Comparison of ENCODE assay signal across 22 mouse cellular contexts in genomic region chr12:77479931-77480330, GRCm38 (mm10).
DNase-seq lines count a peak whose midpoint lies in the region; ATAC-seq lines count a peak whose summit lies in the region.
"Had no signal": no experiment of that assay in that cellular context is flagged by ENCODE, and none has a peak within 500 bp of the region (broad histone marks: within the 10 kb centered on the region; RNA-seq: fewer than 3 reads in every experiment).

No protein-coding gene starts in this region.

- peak; percentile 19 for DNase-seq in lung, postnatal 10 days
- DNase-seq in lung, postnatal 14 days, result no peak
- peak; percentile 13 for DNase-seq in ZHBTc4 (ENCODE audit: low read depth, low spot score)
- peak; percentile 46 for DNase-seq in gonadal fat pad, adult 2 months (ENCODE audit: low read depth)
- DNase-seq in spleen, adult 12 weeks (ENCODE audit: low spot score), result no peak
- DNase-seq: adrenal gland, postnatal 10 days; adrenal gland, postnatal 36 days; cerebellum, adult 11-12 months; cerebellum, adult 8-10 months; cerebellum, postnatal 10 days; cerebellum, postnatal 36 days; embryo, embryonic 11 days; forebrain, postnatal 0 days; gastrocnemius, adult 2 months; gastrocnemius, postnatal 14 days; heart, postnatal 10 days; heart, postnatal 36 days had no signal

- no peak for ATAC-seq in erythroblast, adult 5-6 weeks (replicated peaks; ENCODE audit: low FRiP score, poor library complexity, severe bottlenecking)
- ATAC-seq: forebrain, embryonic 14.5 days; forebrain, postnatal 0 days; hindbrain, embryonic 16.5 days; intestine, embryonic 15.5 days; Patski had no signal

Comparison
In these comparisons a context has a peak if more than half of its experiments do, and no peak if none do; other contexts are left out.
1. DNase-seq: peak in lung, postnatal 10 days (single experiment), ZHBTc4 (single experiment) and gonadal fat pad, adult 2 months (single experiment); none in lung, postnatal 14 days (single experiment) and spleen, adult 12 weeks (single experiment).